Mouse (Mus musculus): Measurements from ENCODE around the gene Tbck.

DNA sequence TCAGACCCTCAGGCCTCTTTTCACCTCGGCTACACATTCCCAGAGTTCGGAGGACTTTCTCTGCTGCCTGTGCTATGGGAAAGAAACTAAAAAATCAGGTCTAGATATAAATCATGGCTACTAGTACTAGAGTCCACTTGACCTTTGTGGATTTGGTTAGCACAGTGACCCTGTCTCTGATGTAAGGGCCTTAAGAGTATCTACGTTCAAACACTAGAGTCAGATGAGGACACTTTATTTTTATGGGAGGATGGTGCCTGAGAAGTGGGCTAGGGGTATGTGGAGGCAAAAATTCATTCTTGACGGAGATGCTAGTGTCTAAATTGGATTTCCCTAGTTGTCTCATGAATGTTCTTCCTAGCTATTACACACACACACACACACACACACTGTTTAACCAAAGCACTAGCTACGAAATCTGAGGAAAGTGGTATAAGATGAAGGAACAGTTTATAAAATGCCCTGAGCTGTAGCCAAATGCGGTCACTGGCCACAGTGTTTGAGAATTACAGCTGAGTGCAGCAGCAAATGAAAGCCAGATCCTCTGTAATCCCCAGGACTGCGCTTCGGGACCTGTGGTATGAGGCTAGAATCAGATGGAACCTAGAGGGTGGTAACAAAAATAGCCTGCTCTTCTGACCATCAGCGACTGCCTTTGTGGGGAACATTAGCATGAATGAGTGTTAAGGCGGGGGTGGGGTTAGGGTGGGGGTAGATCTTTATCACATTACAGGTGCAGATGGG lies 193.2 kb downstream of the Tbck start:
- TF ChIP-seq POLR2A (IDR thresholded peaks at IDR 0.05; ENCODE audit: insufficient read length, low read depth) (no peak), REST (IDR thresholded peaks at IDR 0.05; ENCODE audit: insufficient read depth, insufficient read length) (no peak), MYOD1 (IDR thresholded peaks at IDR 0.05; ENCODE audit: control insufficient read depth in 1 of 3, insufficient read length in 2 of 3, low read depth in 2 of 3) (no peak), E2F4 (IDR thresholded peaks at IDR 0.05; ENCODE audit: insufficient read depth) (no peak), MAX (IDR thresholded peaks at IDR 0.05; ENCODE audit: low read depth) (no peak), TCF12 (IDR thresholded peaks at IDR 0.05; ENCODE audit: insufficient read depth, poor library complexity, severe bottlenecking) (no peak), USF1 (IDR thresholded peaks at IDR 0.05; ENCODE audit: low read depth) (no peak), MYOG (IDR thresholded peaks at IDR 0.05; ENCODE audit: control insufficient read depth in 1 of 3, insufficient read depth in 1 of 3, insufficient read length in 2 of 3, low read depth in 2 of 3) (no peak)
